Mouse (Mus musculus): ENCODE results near the gene Ksr1. TPM values are rescaled to one million over a fixed set of nuclear protein-coding genes. Genes with fewer than 3 reads are reported as not detected.
"Not testable (repeated sequence)": the region's sequence is repeated elsewhere in the genome, so short reads cannot be mapped to it uniquely, and the experiment has no call there.

The Ksr1 gene
- polyA plus RNA-seq, 1 experiment from 2014 or later: 4.7 TPM

- Histone ChIP-seq H3K27ac (ENCODE audit: low read depth, low read length) (no peak overlapping the region), H3K4me2 (replicated peaks; ENCODE audit: low read depth) (no peak overlapping the region), H3K9ac (ENCODE audit: low read depth, low read length) (no peak overlapping the region), H3K27me3 (replicated peaks; ENCODE audit: control insufficient read depth, insufficient read depth, low read length) (no peaks in the 10 kb centered on the region), H3K4me3 (ENCODE audit: low read depth, low read length) (no peak overlapping the region), H3K36me3 (ENCODE audit: control insufficient read depth, insufficient read depth) (peaks cover 39% of the 10 kb centered on the region), H3K9me3 (ENCODE audit: control insufficient read depth) (no peaks in the 10 kb centered on the region), H3K4me1 (replicated peaks; ENCODE audit: control insufficient read depth, insufficient read depth, low read length) (no peaks in the 10 kb centered on the region)
- no peak for ATAC-seq
- TF ChIP-seq CTCF (IDR thresholded peaks at IDR 0.05; ENCODE audit: low read depth): no peak
Measured at GRCm38 (mm10) chr11:79013056-79013455, 133.2 kb downstream of the Ksr1 start.

- WGBS: 92% methylated on average over 2 of the region's 2 CpGs
- TF ChIP-seq CTCF (IDR thresholded peaks at IDR 0.05; ENCODE audit: low read depth): no peak
Measured at GRCm38 (mm10) chr11:79012529-79012928, 133.7 kb downstream of the Ksr1 start.

DNA sequence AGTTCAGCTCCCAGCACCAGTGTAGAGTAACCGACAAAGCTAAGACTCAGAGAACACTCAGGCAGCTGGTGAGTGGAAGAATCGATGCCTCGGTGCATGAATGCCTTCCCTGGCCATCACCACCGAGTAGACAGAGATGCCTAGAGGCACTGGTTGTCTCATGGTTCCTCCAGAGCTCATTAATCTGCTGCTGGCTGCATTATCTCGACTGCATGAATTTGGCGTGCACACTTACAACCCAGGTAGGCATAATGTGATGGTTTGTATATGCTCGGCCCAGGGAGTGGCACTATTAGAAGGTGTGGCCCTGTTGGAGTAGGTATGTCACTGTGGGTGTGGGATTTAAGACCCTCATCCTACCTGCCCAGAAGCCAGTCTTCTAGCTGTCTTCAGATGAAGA, 137.3 kb downstream of the Ksr1 start:
- ATAC-seq: no peak
- TF ChIP-seq CTCF (IDR thresholded peaks at IDR 0.05; ENCODE audit: low read depth): no peak
- Histone ChIP-seq H3K9me3 (ENCODE audit: control insufficient read depth) (no peaks in the 10 kb centered on the region), H3K27me3 (replicated peaks; ENCODE audit: control insufficient read depth, insufficient read depth, low read length) (no peaks in the 10 kb centered on the region), H3K4me1 (replicated peaks; ENCODE audit: control insufficient read depth, insufficient read depth, low read length) (0 out of 2 replicates have a peak, but pooled peaks cover 3% of the 10 kb centered on the region), H3K4me3 (ENCODE audit: low read depth, low read length) (no peak overlapping the region), H3K4me2 (replicated peaks; ENCODE audit: low read depth) (no peak overlapping the region), H3K27ac (ENCODE audit: low read depth, low read length) (no peak overlapping the region; the same call in 1 of the 2 replicates), H3K36me3 (ENCODE audit: control insufficient read depth, insufficient read depth) (0 out of 2 replicates have a peak, but pooled peaks cover under 1% of the 10 kb centered on the region), H3K9ac (ENCODE audit: low read depth, low read length) (no peak overlapping the region)
- WGBS: 76% methylated on average over 7 of the region's 7 CpGs

More at GRCm38 (mm10) chr11:79012529-79012928, 133.7 kb downstream of the Ksr1 start:
- Histone ChIP-seq H3K4me2 (replicated peaks; ENCODE audit: low read depth) (no peak overlapping the region), H3K27me3 (replicated peaks; ENCODE audit: control insufficient read depth, insufficient read depth, low read length) (no peaks in the 10 kb centered on the region), H3K9ac (ENCODE audit: low read depth, low read length) (no peak overlapping the region), H3K36me3 (ENCODE audit: control insufficient read depth, insufficient read depth) (peaks cover 34% of the 10 kb centered on the region), H3K4me3 (ENCODE audit: low read depth, low read length) (no peak overlapping the region), H3K9me3 (ENCODE audit: control insufficient read depth) (no peaks in the 10 kb centered on the region), H3K4me1 (replicated peaks; ENCODE audit: control insufficient read depth, insufficient read depth, low read length) (no peaks in the 10 kb centered on the region), H3K27ac (ENCODE audit: low read depth, low read length) (no peak overlapping the region)
- no peak for ATAC-seq

GRCm38 (mm10) chr11:79008007-79008775, 138.0 kb downstream of the Ksr1 start:
- H3K9me3 ChIP-seq (ENCODE audit: control insufficient read depth): no peaks in the 10 kb centered on the region
- WGBS: 49% methylated on average over 6 of the region's 6 CpGs
- no peak overlapping the region for H3K4me3 ChIP-seq (ENCODE audit: low read depth, low read length)
- no peak overlapping the region for H3K9ac ChIP-seq (ENCODE audit: low read depth, low read length)
- TF ChIP-seq CTCF (IDR thresholded peaks at IDR 0.05; ENCODE audit: low read depth): peak; percentile 14; the same call in 1 of the 2 replicates
- H3K36me3 ChIP-seq (ENCODE audit: control insufficient read depth, insufficient read depth): no peaks in the 10 kb centered on the region
- no peak overlapping the region; the same call in 1 of the 2 replicates for H3K27ac ChIP-seq (ENCODE audit: low read depth, low read length)
- H3K4me1 ChIP-seq (replicated peaks; ENCODE audit: control insufficient read depth, insufficient read depth, low read length): peaks cover 8% of the 10 kb centered on the region; the same call in 1 of the 2 replicates
- no peaks in the 10 kb centered on the region for H3K27me3 ChIP-seq (replicated peaks; ENCODE audit: control insufficient read depth, insufficient read depth, low read length)
- H3K4me2 ChIP-seq (replicated peaks; ENCODE audit: low read depth): no peak overlapping the region
- peak; percentile 46 for ATAC-seq

- WGBS: 77% methylated on average over 3 of the region's 3 CpGs
- not testable (repeated sequence) for H3K4me2 ChIP-seq (replicated peaks; ENCODE audit: low read depth); H3K4me1 ChIP-seq (replicated peaks; ENCODE audit: control insufficient read depth, insufficient read depth, low read length); H3K27me3 ChIP-seq (replicated peaks; ENCODE audit: control insufficient read depth, insufficient read depth, low read length); ATAC-seq; H3K27ac ChIP-seq (ENCODE audit: low read depth, low read length); H3K36me3 ChIP-seq (ENCODE audit: control insufficient read depth, insufficient read depth); H3K9ac ChIP-seq (ENCODE audit: low read depth, low read length); H3K9me3 ChIP-seq (ENCODE audit: control insufficient read depth); H3K4me3 ChIP-seq (ENCODE audit: low read depth, low read length)
Measured at GRCm38 (mm10) chr11:79007356-79007755, 138.9 kb downstream of the Ksr1 start.

DNA sequence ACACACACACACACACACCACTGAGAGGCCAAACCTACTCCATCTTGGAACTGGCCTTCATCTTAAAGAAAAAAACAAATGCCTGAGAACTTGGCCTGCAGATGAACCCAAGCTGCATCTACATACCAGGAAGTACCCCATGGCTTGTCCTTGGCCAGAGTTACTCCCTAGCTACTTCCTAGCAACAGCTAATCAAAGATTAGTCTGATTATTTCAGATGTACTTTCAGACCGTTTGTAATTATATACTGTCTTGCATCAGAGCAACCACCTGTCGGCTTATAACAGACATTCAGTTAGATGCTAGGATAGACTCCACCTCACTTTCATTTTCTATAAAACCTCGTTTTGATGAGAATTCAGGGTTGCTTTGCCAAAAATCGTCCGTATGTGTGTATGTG, 139.8 kb downstream of the Ksr1 start:
- Histone ChIP-seq H3K9ac (ENCODE audit: low read depth, low read length) (no peak overlapping the region), H3K36me3 (ENCODE audit: control insufficient read depth, insufficient read depth) (no peaks in the 10 kb centered on the region), H3K27me3 (replicated peaks; ENCODE audit: control insufficient read depth, insufficient read depth, low read length) (no peaks in the 10 kb centered on the region), H3K9me3 (ENCODE audit: control insufficient read depth) (no peaks in the 10 kb centered on the region), H3K27ac (ENCODE audit: low read depth, low read length) (no peak overlapping the region), H3K4me2 (replicated peaks; ENCODE audit: low read depth) (no peak overlapping the region), H3K4me1 (replicated peaks; ENCODE audit: control insufficient read depth, insufficient read depth, low read length) (peaks cover 8% of the 10 kb centered on the region; the same call in 1 of the 2 replicates), H3K4me3 (ENCODE audit: low read depth, low read length) (no peak overlapping the region)
- no peak for TF ChIP-seq CTCF (IDR thresholded peaks at IDR 0.05; ENCODE audit: low read depth)
- peak; percentile 40 for ATAC-seq
- 19% methylated on average over 5 of the region's 5 CpGs for WGBS
